Mouse (Mus musculus) neural tube, embryonic 13.5 days (tissue): ENCODE measurements around the gene Ptger2. TPM values are rescaled to one million over a fixed set of nuclear protein-coding genes. Genes with fewer than 3 reads are reported as not detected.
"Not testable (repeated sequence)": the region's sequence is repeated elsewhere in the genome, so short reads cannot be mapped to it uniquely, and the experiment has no call there.

Experiments used
- ATAC-seq: fragments of 200-750 bp; cut with Nextera tagmentation; 2 replicates; pipeline ENCODE4 v1.8.0; 2017; ENCODE audit warnings: low read depth, mild to moderate bottlenecking, moderate TSS enrichment, moderate library complexity
- H3K27ac ChIP-seq: fragments of 300-500 bp; sonication (generic); replicated peaks from 2 replicates; pipeline ENCODE4 v1.5.1; 2015; ENCODE audit warnings: moderate library complexity, mild to moderate bottlenecking, inconsistent platforms
- H3K27me3 ChIP-seq: fragments of 300-500 bp; sonication (generic); 2 replicates; pipeline ENCODE4 v1.6.1; 2015; ENCODE audit warnings: mild to moderate bottlenecking, inconsistent platforms
- H3K36me3 ChIP-seq: fragments of 300-500 bp; sonication (generic); 2 replicates; pipeline ENCODE4 v1.6.1; 2015; ENCODE audit warnings: mild to moderate bottlenecking, inconsistent platforms
- H3K4me1 ChIP-seq: fragments of 300-500 bp; sonication (generic); replicated peaks from 2 replicates; pipeline ENCODE4 v1.6.1; 2015; ENCODE audit warnings: inconsistent platforms
- H3K4me2 ChIP-seq: fragments of 300-500 bp; sonication (generic); 2 replicates; pipeline ENCODE4 v1.6.1; 2015; ENCODE audit warnings: inconsistent platforms, mild to moderate bottlenecking, moderate library complexity
- H3K4me3 ChIP-seq: fragments of 300-500 bp; sonication (generic); 2 replicates; pipeline ENCODE4 v1.5.1; 2015; ENCODE audit warnings: mild to moderate bottlenecking, inconsistent platforms
- H3K9ac ChIP-seq: fragments of 300-500 bp; sonication (generic); 2 replicates; pipeline ENCODE4 v1.6.1; 2015; ENCODE audit warnings: moderate library complexity, mild to moderate bottlenecking, inconsistent platforms
- H3K9me3 ChIP-seq: fragments of 300-500 bp; sonication (generic); 2 replicates; pipeline ENCODE4 v1.6.1; 2016; ENCODE audit warnings: inconsistent platforms
- WGBS: fragments of 180-500 bp; shearing (Covaris S2); methylation state at CpG from one replicate; pipeline ENCODE4 v1.1.7; 2015; 5-methylcytosine and 5-hydroxymethylcytosine counted together
- polyA plus RNA-seq: library from polyadenylated mRNA; unstranded; fragments of >200 nt; fragmentation: Nextera tagmentation; extraction: Ambion mirVana; gene quantifications from 2 replicates; pipeline ENCODE4 v1.2.1, GENCODE M21; 2015

The Ptger2 gene
- 1.0 and 1.4 TPM in 2 replicates for polyA plus RNA-seq

- H3K27me3 ChIP-seq, result peaks cover 37% of the 10 kb centered on the region
- H3K4me1 ChIP-seq, result peaks cover 26% of the 10 kb centered on the region
- not testable (repeated sequence) for H3K27ac ChIP-seq, H3K9me3 ChIP-seq, H3K36me3 ChIP-seq, ATAC-seq
- 21% methylated on average over 6 of the region's 6 CpGs for WGBS
- H3K9ac ChIP-seq, result peak within 1 kb of the TSS; percentile 67
- peak within 1 kb of the TSS; percentile 46 for H3K4me3 ChIP-seq
- H3K4me2 ChIP-seq, result peak within 1 kb of the TSS; percentile 82
Observed at GRCm38 (mm10) chr14:44987674-44988355, at the start of gene Ptger2. Gene Ptger2, plus strand, starts transcription at chr14:44988195.

- no peaks in the 10 kb centered on the region for H3K36me3 ChIP-seq
- H3K9ac ChIP-seq, result no peak overlapping the region
- 86% methylated on average over 1 of the region's 1 CpGs for WGBS
- no peak for ATAC-seq
- H3K4me2 ChIP-seq, result no peak overlapping the region
- H3K9me3 ChIP-seq, result no peaks in the 10 kb centered on the region
- no peaks in the 10 kb centered on the region for H3K4me1 ChIP-seq
- no peaks in the 10 kb centered on the region for H3K27me3 ChIP-seq
- H3K27ac ChIP-seq, result no peak overlapping the region
- H3K4me3 ChIP-seq, result no peak overlapping the region
Observed at GRCm38 (mm10) chr14:44960746-44961145, 27.2 kb upstream of the Ptger2 start.

GRCm38 (mm10) chr14:44977278-44977677, 10.7 kb upstream of the Ptger2 start:
- not testable (repeated sequence) for H3K27ac ChIP-seq, H3K27me3 ChIP-seq, H3K4me1 ChIP-seq, H3K4me2 ChIP-seq, H3K4me3 ChIP-seq, H3K9me3 ChIP-seq, H3K9ac ChIP-seq, H3K36me3 ChIP-seq
- WGBS, result 4% methylated on average over 4 of the region's 4 CpGs
- peak; percentile 36; the same call in 1 of the 2 replicates for ATAC-seq

GRCm38 (mm10) chr14:44979887-44980286, 8.1 kb upstream of the Ptger2 start:
- Histone ChIP-seq H3K4me2 (no peak overlapping the region), H3K9ac (no peak overlapping the region), H3K27ac (no peak overlapping the region), H3K27me3 (peaks cover 10% of the 10 kb centered on the region), H3K36me3 (no peaks in the 10 kb centered on the region), H3K9me3 (no peaks in the 10 kb centered on the region), H3K4me3 (no peak overlapping the region), H3K4me1 (no peaks in the 10 kb centered on the region)
- no peak for ATAC-seq
- 45% methylated on average over 3 of the region's 3 CpGs for WGBS

- Histone ChIP-seq H3K9me3 (no peaks in the 10 kb centered on the region), H3K9ac (no peak overlapping the region), H3K36me3 (no peaks in the 10 kb centered on the region), H3K4me1 (no peaks in the 10 kb centered on the region), H3K4me2 (no peak overlapping the region), H3K27ac (no peak overlapping the region), H3K27me3 (peaks cover 10% of the 10 kb centered on the region), H3K4me3 (no peak overlapping the region)
- no peak for ATAC-seq
- WGBS, result 11% methylated on average over 4 of the region's 4 CpGs
Observed at GRCm38 (mm10) chr14:44981490-44981889, 6.5 kb upstream of the Ptger2 start.

GRCm38 (mm10) chr14:44984106-44984505, 3.9 kb upstream of the Ptger2 start:
- peaks cover 15% of the 10 kb centered on the region for H3K27me3 ChIP-seq
- no peak for ATAC-seq
- no peaks in the 10 kb centered on the region for H3K9me3 ChIP-seq
- H3K27ac ChIP-seq, result no peak overlapping the region
- H3K9ac ChIP-seq, result no peak overlapping the region
- no peaks in the 10 kb centered on the region for H3K36me3 ChIP-seq
- 23% methylated on average over 9 of the region's 9 CpGs for WGBS
- H3K4me3 ChIP-seq, result no peak overlapping the region
- no peak overlapping the region for H3K4me2 ChIP-seq
- peaks cover 17% of the 10 kb centered on the region for H3K4me1 ChIP-seq

- Histone ChIP-seq H3K9ac (no peak overlapping the region), H3K4me2 (no peak overlapping the region), H3K9me3 (no peaks in the 10 kb centered on the region), H3K27me3 (peaks cover 30% of the 10 kb centered on the region), H3K4me3 (no peak overlapping the region), H3K36me3 (no peaks in the 10 kb centered on the region), H3K4me1 (peaks cover 26% of the 10 kb centered on the region), H3K27ac (no peak overlapping the region)
- no peak for ATAC-seq
Observed at GRCm38 (mm10) chr14:44986248-44986647, 1.7 kb upstream of the Ptger2 start.

- Histone ChIP-seq H3K9ac (peak overlapping the region; percentile 67), H3K9me3 (no peaks in the 10 kb centered on the region), H3K36me3 (no peaks in the 10 kb centered on the region), H3K4me1 (peaks cover 26% of the 10 kb centered on the region), H3K4me2 (peak overlapping the region; percentile 82), H3K4me3 (peak overlapping the region; percentile 46), H3K27me3 (peaks cover 34% of the 10 kb centered on the region), H3K27ac (no peak overlapping the region)
- ATAC-seq, result peak; percentile 68
- 1% methylated on average over 14 of the region's 14 CpGs for WGBS
Observed at GRCm38 (mm10) chr14:44988456-44989016, 541 bp downstream of the Ptger2 start.

- Histone ChIP-seq H3K27me3 (peaks cover 33% of the 10 kb centered on the region), H3K4me2 (peak overlapping the region; percentile 82), H3K9me3 (no peaks in the 10 kb centered on the region), H3K4me1 (peaks cover 26% of the 10 kb centered on the region), H3K36me3 (no peaks in the 10 kb centered on the region), H3K9ac (peak overlapping the region; percentile 67), H3K4me3 (peak overlapping the region; percentile 46), H3K27ac (no peak overlapping the region)
- WGBS, result under 1% methylated on average over 45 of the region's 45 CpGs
- ATAC-seq, result peak; percentile 70
Observed at GRCm38 (mm10) chr14:44989017-44989721, 1.2 kb downstream of the Ptger2 start.

GRCm38 (mm10) chr14:44989751-44990150, 1.8 kb downstream of the Ptger2 start:
- peak; percentile 9; the same call in 1 of the 2 replicates for ATAC-seq
- peak overlapping the region; percentile 67 for H3K9ac ChIP-seq
- 47% methylated on average over 4 of the region's 4 CpGs for WGBS
- peak overlapping the region; percentile 46 for H3K4me3 ChIP-seq
- peaks cover 26% of the 10 kb centered on the region for H3K4me1 ChIP-seq
- peaks cover 28% of the 10 kb centered on the region for H3K27me3 ChIP-seq
- no peak overlapping the region for H3K27ac ChIP-seq
- H3K4me2 ChIP-seq, result peak overlapping the region; percentile 82
- no peaks in the 10 kb centered on the region for H3K9me3 ChIP-seq
- H3K36me3 ChIP-seq, result no peaks in the 10 kb centered on the region

- H3K4me1 ChIP-seq, result peaks cover 7% of the 10 kb centered on the region
- H3K9me3 ChIP-seq, result no peaks in the 10 kb centered on the region
- no peak overlapping the region for H3K9ac ChIP-seq
- no peaks in the 10 kb centered on the region for H3K36me3 ChIP-seq
- ATAC-seq, result no peak
- no peak overlapping the region for H3K4me2 ChIP-seq
- no peak overlapping the region for H3K4me3 ChIP-seq
- peaks cover 21% of the 10 kb centered on the region for H3K27me3 ChIP-seq
- H3K27ac ChIP-seq, result no peak overlapping the region
Observed at GRCm38 (mm10) chr14:44994337-44994736, 6.3 kb downstream of the Ptger2 start.

GRCm38 (mm10) chr14:45000086-45000769, 12.2 kb downstream of the Ptger2 start:
- H3K4me2 ChIP-seq, result no peak overlapping the region
- H3K27me3 ChIP-seq, result no peaks in the 10 kb centered on the region
- H3K27ac ChIP-seq, result no peak overlapping the region
- H3K9me3 ChIP-seq, result no peaks in the 10 kb centered on the region
- no peak for ATAC-seq
- 86% methylated on average over 3 of the region's 3 CpGs for WGBS
- no peaks in the 10 kb centered on the region for H3K36me3 ChIP-seq
- no peak overlapping the region for H3K9ac ChIP-seq
- H3K4me3 ChIP-seq, result no peak overlapping the region
- no peaks in the 10 kb centered on the region for H3K4me1 ChIP-seq
